Mouse (Mus musculus): ENCODE measurements around the gene Lag3. TPM values are rescaled to one million over a fixed set of nuclear protein-coding genes. Genes with fewer than 3 reads are reported as not detected.
A peak's percentile ranks its signal among the peaks of the same experiment; 100 is the strongest.

Lag3 gene
- polyA plus RNA-seq, 1 experiment, result 1.5 TPM

DNA sequence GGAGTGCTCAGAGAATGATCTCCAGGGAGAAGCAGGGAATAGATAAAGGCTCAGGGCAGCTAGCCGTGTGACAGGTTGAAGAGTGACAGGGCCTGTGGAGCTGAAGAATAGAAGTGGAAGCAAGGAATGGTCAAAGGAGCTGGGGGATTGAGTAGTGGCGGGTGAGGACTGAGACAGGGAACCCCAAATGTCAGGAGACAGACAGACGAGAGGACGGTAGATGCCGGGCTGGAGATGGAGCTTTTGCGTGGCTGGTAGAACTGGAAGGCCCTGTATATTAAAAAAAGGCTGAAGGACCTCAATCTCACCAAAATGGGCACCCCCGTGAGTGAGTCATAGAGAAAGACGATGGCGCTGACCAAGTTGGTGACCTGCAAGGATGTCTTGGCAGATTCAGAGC lies 51.0 kb downstream of the Lag3 start:
- H3K4me1 ChIP-seq (ENCODE audit: control insufficient read depth, insufficient read depth, low read length), result peaks cover 28% of the 10 kb centered on the region

DNA sequence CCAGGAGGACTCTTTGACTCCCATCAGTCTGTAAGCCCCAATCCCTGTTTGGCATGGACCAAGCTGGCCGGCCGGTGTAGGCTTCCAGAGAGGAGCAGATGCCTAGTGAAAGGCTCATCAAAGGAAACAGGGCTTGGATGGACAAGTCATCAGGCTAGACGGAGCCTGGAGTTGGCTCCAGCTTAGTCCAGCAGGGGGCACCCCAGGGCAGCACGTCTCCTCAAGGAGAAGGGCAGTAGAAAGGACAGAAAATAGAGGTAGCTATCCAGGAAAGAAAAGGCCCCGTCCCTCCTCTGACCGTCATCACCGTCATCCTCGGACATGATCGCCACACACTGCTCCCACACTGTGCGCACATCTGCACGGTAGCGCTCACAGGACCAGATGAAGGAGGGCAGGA lies 51.8 kb downstream of the Lag3 start:
- no peaks in the 10 kb centered on the region for H3K27me3 ChIP-seq (ENCODE audit: control insufficient read depth, insufficient read depth, low read length)
- H3K4me1 ChIP-seq (ENCODE audit: control insufficient read depth, insufficient read depth, low read length), result peaks cover 24% of the 10 kb centered on the region
- WGBS, result 3% methylated on average over 12 of the region's 12 CpGs
- H3K27ac ChIP-seq (ENCODE audit: insufficient read depth, low read length), result peak overlapping the region; percentile 94
- H3K4me3 ChIP-seq (replicated peaks; ENCODE audit: insufficient read depth, low read depth, low read length), result peak overlapping the region; percentile 54
- DNase-seq, result peak; percentile 90 to 94
- peak; percentile 89 for TF ChIP-seq CTCF (IDR thresholded peaks at IDR 0.05; ENCODE audit: borderline replicate concordance, insufficient read depth, low read depth, low read length)
- TF ChIP-seq POLR2A (IDR thresholded peaks at IDR 0.05; ENCODE audit: borderline replicate concordance, insufficient read depth, low read length), result 0 out of 2 replicates have a peak, but pooled peaks have one; percentile 31

More for the DNA sequence above, 51.0 kb downstream of the Lag3 start:
- TF ChIP-seq POLR2A (IDR thresholded peaks at IDR 0.05; ENCODE audit: borderline replicate concordance, insufficient read depth, low read length) (no peak), CTCF (IDR thresholded peaks at IDR 0.05; ENCODE audit: borderline replicate concordance, insufficient read depth, low read depth, low read length) (no peak)
- Histone ChIP-seq H3K27me3 (ENCODE audit: control insufficient read depth, insufficient read depth, low read length) (no peaks in the 10 kb centered on the region), H3K4me3 (replicated peaks; ENCODE audit: insufficient read depth, low read depth, low read length) (no peak overlapping the region), H3K27ac (ENCODE audit: insufficient read depth, low read length) (peak overlapping the region; percentile 94)
- peak; percentile 33 to 51 for DNase-seq
- WGBS, result 55% methylated on average over 9 of the region's 9 CpGs

DNA sequence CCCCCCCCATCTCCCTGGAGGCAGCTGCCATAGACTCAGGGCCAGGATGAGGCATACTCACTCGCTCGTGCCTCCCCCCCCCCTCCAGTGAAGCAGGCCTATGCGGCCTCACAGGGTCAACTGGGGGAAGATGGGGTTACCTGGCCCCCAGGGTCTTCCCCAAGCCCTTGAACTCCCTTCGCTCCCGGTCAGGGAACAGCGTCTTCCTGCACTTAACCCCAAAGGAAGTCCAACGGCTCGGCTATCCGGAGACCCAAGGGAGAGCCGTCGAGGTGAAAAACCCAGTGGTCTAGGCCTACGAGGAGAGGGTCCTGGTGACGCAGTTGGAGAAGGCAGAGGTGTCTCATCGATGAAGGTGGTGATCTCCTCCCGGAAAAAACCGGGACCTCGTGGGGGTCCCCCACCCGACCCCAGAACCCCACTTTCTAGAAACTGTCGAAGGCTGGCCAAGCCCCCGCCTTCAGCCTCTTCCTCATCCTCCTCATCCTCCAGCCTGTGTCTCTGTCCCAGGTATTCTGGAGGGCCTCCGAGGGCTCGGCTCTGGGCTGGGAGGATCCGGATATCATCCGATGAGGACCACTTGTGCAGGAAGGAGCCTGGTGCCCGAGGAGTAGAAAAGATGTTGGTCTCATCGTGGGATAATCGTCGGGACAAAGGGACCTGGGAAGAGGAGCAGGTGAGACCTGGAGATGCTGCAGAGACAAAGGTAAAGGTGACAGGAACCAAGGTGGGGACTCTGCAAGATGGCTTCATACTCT lies 52.8 kb downstream of the Lag3 start:
- no peaks in the 10 kb centered on the region for H3K27me3 ChIP-seq (ENCODE audit: control insufficient read depth, insufficient read depth, low read length)
- H3K4me3 ChIP-seq (replicated peaks; ENCODE audit: insufficient read depth, low read depth, low read length), result no peak overlapping the region
- WGBS, result 74% methylated on average over 28 of the region's 28 CpGs
- DNase-seq, result peak; percentile 33 to 44
- H3K27ac ChIP-seq (ENCODE audit: insufficient read depth, low read length), result no peak overlapping the region
- H3K4me1 ChIP-seq (ENCODE audit: control insufficient read depth, insufficient read depth, low read length), result peaks cover 24% of the 10 kb centered on the region
- TF ChIP-seq POLR2A (IDR thresholded peaks at IDR 0.05; ENCODE audit: borderline replicate concordance, insufficient read depth, low read length) (no peak), CTCF (IDR thresholded peaks at IDR 0.05; ENCODE audit: borderline replicate concordance, insufficient read depth, low read depth, low read length) (no peak)

DNA sequence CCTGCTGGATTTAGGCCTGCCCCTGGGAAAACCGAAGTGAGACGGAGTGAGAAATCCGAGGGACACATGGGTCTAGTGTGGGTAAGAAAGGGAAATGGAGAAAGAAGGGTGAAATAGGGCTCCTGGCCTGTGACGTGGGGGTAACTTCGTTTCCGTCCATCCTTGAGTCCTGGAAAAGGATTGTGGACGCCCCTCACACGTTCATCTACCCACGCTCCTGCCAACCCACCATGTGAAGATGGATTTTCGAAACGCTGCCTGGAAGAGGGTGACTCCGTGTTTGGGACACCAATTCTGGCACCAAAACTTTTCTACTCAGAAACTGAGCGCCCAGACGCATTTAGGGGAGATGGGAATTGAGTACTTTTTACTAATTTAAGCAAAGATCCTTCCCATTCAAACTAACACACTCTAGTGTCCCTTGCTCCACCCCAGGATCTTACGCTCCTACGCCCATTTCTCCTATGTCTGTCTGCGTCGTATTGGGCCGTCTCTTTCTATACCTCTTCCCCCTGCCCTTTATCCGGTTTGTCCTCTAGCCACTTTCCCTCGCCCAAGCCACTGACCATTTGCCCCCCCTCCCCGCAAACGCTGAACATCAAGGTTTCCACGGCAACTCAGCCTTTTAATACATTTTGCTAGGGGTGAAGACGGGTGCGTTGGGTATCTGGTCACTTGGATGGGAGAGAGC lies 53.5 kb downstream of the Lag3 start:
- H3K4me1 ChIP-seq (ENCODE audit: control insufficient read depth, insufficient read depth, low read length), result peaks cover 24% of the 10 kb centered on the region
- DNase-seq, result no peak
- peak; percentile 14; the same call in 1 of the 2 replicates for TF ChIP-seq POLR2A (IDR thresholded peaks at IDR 0.05; ENCODE audit: borderline replicate concordance, insufficient read depth, low read length)
- no peak; the same call in 1 of the 2 replicates for TF ChIP-seq CTCF (IDR thresholded peaks at IDR 0.05; ENCODE audit: borderline replicate concordance, insufficient read depth, low read depth, low read length)
- peak overlapping the region; percentile 88 for H3K4me3 ChIP-seq (replicated peaks; ENCODE audit: insufficient read depth, low read depth, low read length)
- peak overlapping the region; percentile 53; the same call in 1 of the 2 replicates for H3K27ac ChIP-seq (ENCODE audit: insufficient read depth, low read length)
- H3K27me3 ChIP-seq (ENCODE audit: control insufficient read depth, insufficient read depth, low read length), result no peaks in the 10 kb centered on the region
- WGBS, result 19% methylated on average over 26 of the region's 26 CpGs

DNA sequence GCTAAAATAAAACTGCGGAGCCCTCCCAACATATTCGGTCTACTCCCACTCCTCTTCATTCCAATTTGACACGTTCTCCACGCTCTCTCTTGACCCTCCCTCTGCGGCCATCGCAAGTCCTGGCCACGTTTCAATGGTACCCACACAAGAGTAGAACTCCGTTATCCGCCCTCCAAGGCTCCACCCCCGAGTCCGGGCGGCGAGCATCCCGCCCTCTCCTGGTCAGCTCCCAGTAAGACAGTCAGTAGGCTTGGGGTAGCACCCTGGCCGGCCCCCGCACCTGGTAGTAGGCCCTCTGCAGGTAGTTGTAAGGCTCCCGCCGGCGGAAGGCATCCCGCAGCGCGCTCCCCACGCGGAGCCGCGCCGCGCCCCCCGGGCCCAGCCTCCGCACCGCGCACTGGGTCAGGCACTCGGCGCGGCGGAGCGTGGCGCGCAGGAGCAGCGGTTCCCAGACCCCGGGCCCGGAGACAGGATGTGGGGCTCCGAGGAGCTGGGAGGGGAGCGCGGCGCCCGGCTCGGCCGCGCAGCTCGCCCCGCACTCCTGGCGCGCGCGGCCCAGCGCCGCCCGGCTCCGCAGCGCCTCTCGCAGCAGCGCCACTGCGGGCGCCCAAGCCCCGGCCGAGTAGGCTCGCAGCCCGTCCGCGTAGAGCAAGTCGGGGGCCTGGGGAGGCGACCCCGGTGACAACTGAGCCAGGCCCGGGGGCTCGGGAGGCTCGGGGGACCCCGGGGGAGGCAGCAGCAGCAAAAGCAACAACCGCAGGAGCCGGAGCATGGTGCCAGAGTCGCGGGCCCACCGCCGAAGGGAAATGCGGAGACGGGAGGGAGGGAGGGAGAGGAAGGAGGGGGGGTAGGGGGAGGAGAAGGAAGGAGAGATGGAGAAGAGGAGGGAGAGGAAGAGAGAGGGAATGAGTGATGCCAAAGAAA lies 54.3 kb downstream of the Lag3 start, which contains the start of gene P3h3:
Gene P3h3 (minus strand): TSS at position 837 of the 924 bp plus-strand sequence.
- Histone ChIP-seq H3K4me3 (replicated peaks; ENCODE audit: insufficient read depth, low read depth, low read length) (peak within 1 kb of the TSS; percentile 88), H3K4me1 (ENCODE audit: control insufficient read depth, insufficient read depth, low read length) (peaks cover 24% of the 10 kb centered on the region)
- WGBS, result under 1% methylated on average over 86 of the region's 86 CpGs

DNA sequence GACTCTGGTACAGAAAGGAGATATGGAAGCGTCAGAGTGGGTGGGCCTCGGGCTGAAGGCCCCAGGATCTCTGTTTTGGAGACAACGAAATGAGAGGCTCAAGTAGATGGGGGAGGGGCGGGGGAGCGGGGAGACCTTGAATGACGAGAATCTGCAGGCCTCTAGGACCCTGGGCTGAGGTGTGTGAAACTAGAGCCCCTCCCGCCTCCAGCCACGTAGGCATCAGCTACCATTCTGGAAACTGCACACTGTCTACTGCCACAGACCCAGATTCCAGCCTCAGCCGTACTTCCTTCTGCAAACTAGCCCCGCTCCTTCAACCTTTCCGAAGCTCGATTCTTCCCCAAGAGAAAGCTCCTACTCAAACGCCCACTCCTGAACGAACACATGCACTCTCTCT lies 55.2 kb downstream of the Lag3 start:
- WGBS, result 9% methylated on average over 14 of the region's 14 CpGs
- H3K27ac ChIP-seq (ENCODE audit: insufficient read depth, low read length), result peak overlapping the region; percentile 36; the same call in 1 of the 2 replicates

More for the DNA sequence above, 54.3 kb downstream of the Lag3 start, which contains the start of gene P3h3:
- peak; percentile 92 to 93 for DNase-seq
- Histone ChIP-seq H3K27me3 (ENCODE audit: control insufficient read depth, insufficient read depth, low read length) (no peaks in the 10 kb centered on the region), H3K27ac (ENCODE audit: insufficient read depth, low read length) (peak within 1 kb of the TSS; percentile 96)
- peak; percentile 66; the same call in 1 of the 2 replicates for TF ChIP-seq POLR2A (IDR thresholded peaks at IDR 0.05; ENCODE audit: borderline replicate concordance, insufficient read depth, low read length)
- peak; percentile 74 for TF ChIP-seq CTCF (IDR thresholded peaks at IDR 0.05; ENCODE audit: borderline replicate concordance, insufficient read depth, low read depth, low read length)

DNA sequence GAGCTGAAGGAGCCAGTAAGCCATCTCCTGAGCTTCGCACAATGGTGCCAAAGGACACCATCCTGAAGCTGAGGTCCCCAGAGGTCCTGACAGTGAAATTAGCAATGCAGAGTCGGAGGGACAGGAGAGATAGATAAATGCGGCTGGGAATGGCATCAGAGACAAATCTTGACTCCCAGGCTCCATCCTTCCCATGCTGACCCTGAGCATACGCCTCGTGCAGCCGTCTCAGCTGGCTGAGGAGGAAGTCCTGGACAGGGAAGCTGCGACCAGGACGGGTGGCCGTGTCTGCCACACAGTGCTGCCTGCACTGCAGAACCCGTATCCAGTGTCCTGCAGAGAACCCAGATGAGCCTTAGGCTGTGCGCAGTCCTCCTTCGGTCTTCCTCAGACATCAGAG lies 56.9 kb downstream of the Lag3 start:
- no peak for TF ChIP-seq CTCF (IDR thresholded peaks at IDR 0.05; ENCODE audit: borderline replicate concordance, insufficient read depth, low read depth, low read length)
- TF ChIP-seq POLR2A (IDR thresholded peaks at IDR 0.05; ENCODE audit: borderline replicate concordance, insufficient read depth, low read length), result no peak
- Histone ChIP-seq H3K27ac (ENCODE audit: insufficient read depth, low read length) (no peak overlapping the region), H3K27me3 (ENCODE audit: control insufficient read depth, insufficient read depth, low read length) (no peaks in the 10 kb centered on the region), H3K4me3 (replicated peaks; ENCODE audit: insufficient read depth, low read depth, low read length) (no peak overlapping the region), H3K4me1 (ENCODE audit: control insufficient read depth, insufficient read depth, low read length) (peaks cover 10% of the 10 kb centered on the region; the same call in 1 of the 2 replicates)
- 67% methylated on average over 12 of the region's 12 CpGs for WGBS
- DNase-seq, result no peak

More for the DNA sequence above, 55.2 kb downstream of the Lag3 start:
- peak; percentile 49 for DNase-seq
- H3K4me1 ChIP-seq (ENCODE audit: control insufficient read depth, insufficient read depth, low read length), result peaks cover 23% of the 10 kb centered on the region
- no peak for TF ChIP-seq CTCF (IDR thresholded peaks at IDR 0.05; ENCODE audit: borderline replicate concordance, insufficient read depth, low read depth, low read length)
- no peak for TF ChIP-seq POLR2A (IDR thresholded peaks at IDR 0.05; ENCODE audit: borderline replicate concordance, insufficient read depth, low read length)
- no peaks in the 10 kb centered on the region for H3K27me3 ChIP-seq (ENCODE audit: control insufficient read depth, insufficient read depth, low read length)
- H3K4me3 ChIP-seq (replicated peaks; ENCODE audit: insufficient read depth, low read depth, low read length), result peak overlapping the region; percentile 88

Other genes starting within 250 kb of the Lag3 start
- 56.4 and 60.0 TPM in 2 replicates for gene Lpcat3, start 248.7 kb downstream of the Lag3 start, polyA plus RNA-seq (2012; rRNA removed)
- 93.3 and 101 TPM in 2 replicates for gene Emg1, start 199.5 kb downstream of the Lag3 start, polyA plus RNA-seq (2012; rRNA removed)
- 114 and 115 TPM in 2 replicates for gene Phb2, start 199.4 kb downstream of the Lag3 start, polyA plus RNA-seq (2012; rRNA removed)
- 2.2 and 2.4 TPM in 2 replicates for gene Ptpn6, start 173.0 kb downstream of the Lag3 start, polyA plus RNA-seq (2012; rRNA removed)
- gene Grcc10, start 170.3 kb downstream of the Lag3 start, polyA plus RNA-seq (2012; rRNA removed), result 320 and 329 TPM in 2 replicates
- gene Gm45234, start 155.7 kb downstream of the Lag3 start, polyA plus RNA-seq (2012; rRNA removed), result not detected in 2 replicates
- 83.5 and 90.3 TPM in 2 replicates for gene Atn1, start 155.2 kb downstream of the Lag3 start, polyA plus RNA-seq (2012; rRNA removed)
- gene Eno2, start 142.0 kb downstream of the Lag3 start, polyA plus RNA-seq (2012; rRNA removed), result 888 and 918 TPM in 2 replicates
- 4.9 and 6.7 TPM in 2 replicates for gene Lrrc23, start 132.0 kb downstream of the Lag3 start, polyA plus RNA-seq (2012; rRNA removed)
- 12.1 and 13.8 TPM in 2 replicates for gene Spsb2, start 103.0 kb downstream of the Lag3 start, polyA plus RNA-seq (2012; rRNA removed)
- gene Tpi1, start 97.4 kb downstream of the Lag3 start, polyA plus RNA-seq (2012; rRNA removed), result 1,162 and 1,205 TPM in 2 replicates
- gene Usp5, start 82.2 kb downstream of the Lag3 start, polyA plus RNA-seq (2012; rRNA removed), result 155 and 159 TPM in 2 replicates
- gene Cdca3, start 82.2 kb downstream of the Lag3 start, polyA plus RNA-seq (2012; rRNA removed), result 1.3 and 1.4 TPM in 2 replicates
- gene Gnb3, start 71.4 kb downstream of the Lag3 start, polyA plus RNA-seq (2012; rRNA removed), result 0.84 and 1.3 TPM in 2 replicates
- 106 and 112 TPM in 2 replicates for gene P3h3, start 54.0 kb downstream of the Lag3 start, polyA plus RNA-seq (2012; rRNA removed)
- 177 and 183 TPM in 2 replicates for gene Gpr162, start 47.7 kb downstream of the Lag3 start, polyA plus RNA-seq (2012; rRNA removed)
- gene Cd4, start 23.5 kb downstream of the Lag3 start, polyA plus RNA-seq (2012; rRNA removed), result 0.05 and 0.26 TPM in 2 replicates
- gene Ptms, start 8.4 kb upstream of the Lag3 start, polyA plus RNA-seq (2012; rRNA removed), result 958 and 983 TPM in 2 replicates
- gene Mlf2, start 19.7 kb upstream of the Lag3 start, polyA plus RNA-seq (2012; rRNA removed), result 669 and 677 TPM in 2 replicates
- gene Cops7a, start 53.8 kb upstream of the Lag3 start, polyA plus RNA-seq (2012; rRNA removed), result 276 and 289 TPM in 2 replicates
- 104 and 109 TPM in 2 replicates for gene Pianp, start 85.0 kb upstream of the Lag3 start, polyA plus RNA-seq (2012; rRNA removed)
- 57.3 and 64.8 TPM in 2 replicates for gene Zfp384, start 97.4 kb upstream of the Lag3 start, polyA plus RNA-seq (2012; rRNA removed)
- 75.7 and 80.2 TPM in 2 replicates for gene Ing4, start 128.1 kb upstream of the Lag3 start, polyA plus RNA-seq (2012; rRNA removed)
- gene Acrbp, start 138.0 kb upstream of the Lag3 start, polyA plus RNA-seq (2012; rRNA removed), result 23.7 and 24.8 TPM in 2 replicates
- gene Lpar5, start 156.2 kb upstream of the Lag3 start, polyA plus RNA-seq (2012; rRNA removed), result 0.57 and 0.84 TPM in 2 replicates
- gene Chd4, start 184.3 kb upstream of the Lag3 start, polyA plus RNA-seq (2012; rRNA removed), result 110 and 112 TPM in 2 replicates
- 24.5 and 24.9 TPM in 2 replicates for gene Nop2, start 220.2 kb upstream of the Lag3 start, polyA plus RNA-seq (2012; rRNA removed)
- gene Iffo1, start 233.5 kb upstream of the Lag3 start, polyA plus RNA-seq (2012; rRNA removed), result 95.4 and 96.0 TPM in 2 replicates

Data from cerebellum, adult 2 months (tissue).